Mouse (Mus musculus) midbrain, embryonic 11.5 days (tissue): ENCODE measurements around the gene Syce2. TPM values are rescaled to one million over a fixed set of nuclear protein-coding genes. Genes with fewer than 3 reads are reported as not detected.
A peak's percentile ranks its signal among the peaks of the same experiment; 100 is the strongest.

ENCODE experiments used
- microRNA-seq: library from miRNA; unstranded; fragments of <30 nt; microRNA quantifications from one replicate; pipeline ENCODE4, GENCODE M21; 2017
- polyA plus RNA-seq: library from polyadenylated mRNA; unstranded; fragments of >200 nt; fragmentation: Nextera tagmentation; extraction: Ambion mirVana; gene quantifications from 2 replicates; pipeline ENCODE4 v1.2.1, GENCODE M21; 2014

Syce2 gene
- polyA plus RNA-seq, 1 experiment from 2014 or later = 58.8 TPM

Small RNA genes lying within 50 kb of the gene (microRNA-seq; reads per million reads assigned to microRNA genes)
- not detected for gene Gm24197
- 4.7 reads per million, percentile 22 among the genes with 10 or more reads in this experiment for gene Mir7069

Other genes with a start within 250 kb of the Syce2 start
- 49.9 and 52.9 TPM in 2 replicates for gene Ier2, start 209.3 kb upstream of the Syce2 start, polyA plus RNA-seq
- gene Trmt1, start 185.8 kb upstream of the Syce2 start, polyA plus RNA-seq = 39.9 and 45.6 TPM in 2 replicates
- gene Nacc1, start 184.2 kb upstream of the Syce2 start, polyA plus RNA-seq = 18.6 and 21.4 TPM in 2 replicates
- 5.1 and 6.5 TPM in 2 replicates for gene Lyl1, start 170.7 kb upstream of the Syce2 start, polyA plus RNA-seq
- gene G430095P16Rik, start 149.1 kb upstream of the Syce2 start, polyA plus RNA-seq = 1.6 and 1.9 TPM in 2 replicates
- 2.2 and 2.5 TPM in 2 replicates for gene Nfix, start 71.8 kb upstream of the Syce2 start, polyA plus RNA-seq
- 3.9 and 4.6 TPM in 2 replicates for gene Dand5, start 49.3 kb upstream of the Syce2 start, polyA plus RNA-seq
- gene Gadd45gip1, start 40.6 kb upstream of the Syce2 start, polyA plus RNA-seq = 37.3 and 37.8 TPM in 2 replicates
- gene Rad23a, start 31.4 kb upstream of the Syce2 start, polyA plus RNA-seq = 87.7 and 100 TPM in 2 replicates
- gene Calr, start 25.2 kb upstream of the Syce2 start, polyA plus RNA-seq = 708 and 747 TPM in 2 replicates
- 77.4 and 84.4 TPM in 2 replicates for gene Farsa, start 15.1 kb upstream of the Syce2 start, polyA plus RNA-seq
- gene Gcdh, start 21.8 kb downstream of the Syce2 start, polyA plus RNA-seq = 24.6 and 31.8 TPM in 2 replicates
- 13.7 and 14.4 TPM in 2 replicates for gene Klf1, start 29.8 kb downstream of the Syce2 start, polyA plus RNA-seq
- 4.3 and 4.6 TPM in 2 replicates for gene Dnase2a, start 36.4 kb downstream of the Syce2 start, polyA plus RNA-seq
- 8.8 and 10.2 TPM in 2 replicates for gene Mast1, start 65.2 kb downstream of the Syce2 start, polyA plus RNA-seq
- 0.15 TPM in 1 of 2 replicates, not detected in the other for gene Rtbdn, start 74.9 kb downstream of the Syce2 start, polyA plus RNA-seq
- not detected in 2 replicates for gene Gm49661, start 97.3 kb downstream of the Syce2 start, polyA plus RNA-seq
- 1,298 and 1,349 TPM in 2 replicates for gene Prdx2, start 97.5 kb downstream of the Syce2 start, polyA plus RNA-seq
- gene Rnaseh2a, start 97.7 kb downstream of the Syce2 start, polyA plus RNA-seq = 113 and 121 TPM in 2 replicates
- 3.4 and 4.5 TPM in 2 replicates for gene Junb, start 106.6 kb downstream of the Syce2 start, polyA plus RNA-seq
- 11.4 and 11.8 TPM in 2 replicates for gene Hook2, start 118.5 kb downstream of the Syce2 start, polyA plus RNA-seq
- not detected in 2 replicates for gene Best2, start 142.4 kb downstream of the Syce2 start, polyA plus RNA-seq
- 129 TPM in 2 replicates for gene Asna1, start 153.2 kb downstream of the Syce2 start, polyA plus RNA-seq
- gene Trir, start 154.7 kb downstream of the Syce2 start, polyA plus RNA-seq = 164 and 180 TPM in 2 replicates
- gene Tnpo2, start 164.8 kb downstream of the Syce2 start, polyA plus RNA-seq = 19.5 and 19.9 TPM in 2 replicates
- 22.4 and 25.8 TPM in 2 replicates for gene Fbxw9, start 187.9 kb downstream of the Syce2 start, polyA plus RNA-seq
- gene Gm5741, start 195.9 kb downstream of the Syce2 start, polyA plus RNA-seq = 0.53 TPM in 1 of 2 replicates, not detected in the other
- gene Dhps, start 199.6 kb downstream of the Syce2 start, polyA plus RNA-seq = 65.5 and 66.8 TPM in 2 replicates
- 120 and 135 TPM in 2 replicates for gene Wdr83os, start 208.6 kb downstream of the Syce2 start, polyA plus RNA-seq
- gene Wdr83, start 209.2 kb downstream of the Syce2 start, polyA plus RNA-seq = 54.3 and 56.1 TPM in 2 replicates
- gene Man2b1, start 211.2 kb downstream of the Syce2 start, polyA plus RNA-seq = 15.7 and 16.9 TPM in 2 replicates